In genomic region chr14:78699634-78700033, GRCm38 (mm10) we compare ENCODE assay signal across 21 mouse cellular contexts. TPM values are rescaled to one million over a fixed set of nuclear protein-coding genes. Genes with fewer than 3 reads are reported as not detected.
DNase-seq lines count a peak whose midpoint lies in the region; ATAC-seq and TF ChIP-seq lines count a peak whose summit lies in the region.
"Had no signal": no experiment of that assay in that cellular context is flagged by ENCODE, and none has a peak within 500 bp of the region (broad histone marks: within the 10 kb centered on the region; RNA-seq: fewer than 3 reads in every experiment).

No protein-coding gene starts in this region.

- H3K36me3 ChIP-seq in heart, embryonic 11.5 days (ENCODE audit: control insufficient read depth, insufficient read depth, low read length) = no peaks in the 10 kb centered on the region
- H3K36me3 ChIP-seq in midbrain, embryonic 11.5 days (ENCODE audit: control insufficient read depth, insufficient read depth, low read length) = no peaks in the 10 kb centered on the region
- H3K36me3 ChIP-seq in midbrain, embryonic 14.5 days (ENCODE audit: control insufficient read depth, insufficient read depth, low read length) = no peaks in the 10 kb centered on the region
- no peaks in the 10 kb centered on the region for H3K36me3 ChIP-seq in stomach, embryonic 14.5 days (ENCODE audit: control insufficient read depth, insufficient read depth, low read length)
- no peaks in the 10 kb centered on the region for H3K36me3 ChIP-seq in stomach, postnatal 0 days (ENCODE audit: control insufficient read depth, insufficient read depth, low read length)
- H3K36me3 ChIP-seq in stomach, embryonic 16.5 days (ENCODE audit: control insufficient read depth, insufficient read depth, low read length) = no peaks in the 10 kb centered on the region
- H3K36me3 ChIP-seq: embryonic facial prominence, embryonic 10.5 days; embryonic facial prominence, embryonic 12.5 days; forebrain, embryonic 15.5 days; G1E had no signal

- H3K9ac ChIP-seq in heart, embryonic 11.5 days (ENCODE audit: low read depth, low read length) = no peak overlapping the region
- H3K9ac ChIP-seq in midbrain, embryonic 11.5 days (ENCODE audit: low read length) = no peak overlapping the region
- no peak overlapping the region for H3K9ac ChIP-seq in midbrain, embryonic 14.5 days (replicated peaks; ENCODE audit: low read length)
- H3K9ac ChIP-seq in stomach, embryonic 14.5 days (replicated peaks; ENCODE audit: low read depth, low read length) = no peak overlapping the region
- no peak overlapping the region for H3K9ac ChIP-seq in stomach, postnatal 0 days (ENCODE audit: low read length)
- H3K9ac ChIP-seq in stomach, embryonic 16.5 days (ENCODE audit: low read length) = no peak overlapping the region
- H3K9ac ChIP-seq: embryonic facial prominence, embryonic 12.5 days; forebrain, embryonic 13.5 days; forebrain, embryonic 15.5 days had no signal

- no peaks in the 10 kb centered on the region for H3K4me1 ChIP-seq in heart, embryonic 11.5 days (ENCODE audit: control insufficient read depth, insufficient read depth, low read length)
- H3K4me1 ChIP-seq in midbrain, embryonic 11.5 days (ENCODE audit: control insufficient read depth, insufficient read depth, low read length) = no peaks in the 10 kb centered on the region
- 0 out of 2 replicates have a peak, but pooled peaks cover 4% of the 10 kb centered on the region for H3K4me1 ChIP-seq in midbrain, embryonic 14.5 days (ENCODE audit: control insufficient read depth, insufficient read depth, low read length)
- H3K4me1 ChIP-seq in stomach, embryonic 14.5 days (ENCODE audit: control insufficient read depth, insufficient read depth, low read length) = peaks cover 17% of the 10 kb centered on the region
- H3K4me1 ChIP-seq in stomach, postnatal 0 days (replicated peaks; ENCODE audit: control insufficient read depth, insufficient read depth) = 0 out of 2 replicates have a peak, but pooled peaks cover 2% of the 10 kb centered on the region
- peaks cover 19% of the 10 kb centered on the region for H3K4me1 ChIP-seq in stomach, embryonic 16.5 days (ENCODE audit: control insufficient read depth, insufficient read depth, low read length)
- H3K4me1 ChIP-seq: forebrain, embryonic 13.5 days had no signal

- WGBS in heart, embryonic 11.5 days (ENCODE audit: insufficient replicate concordance) = 81% methylated on average over 3 of the region's 3 CpGs
- 84% methylated on average over 3 of the region's 3 CpGs for WGBS in midbrain, embryonic 11.5 days
- 77% methylated on average over 3 of the region's 3 CpGs for WGBS in midbrain, embryonic 14.5 days
- 44% methylated on average over 3 of the region's 3 CpGs for WGBS in stomach, embryonic 14.5 days
- 54% methylated on average over 3 of the region's 3 CpGs for WGBS in stomach, postnatal 0 days
- WGBS in stomach, embryonic 16.5 days = 56% methylated on average over 3 of the region's 3 CpGs

- H3K4me3 ChIP-seq in heart, embryonic 11.5 days (ENCODE audit: low read depth, low read length) = no peak overlapping the region
- no peak overlapping the region for H3K4me3 ChIP-seq in midbrain, embryonic 11.5 days (ENCODE audit: low read depth, low read length)
- no peak overlapping the region for H3K4me3 ChIP-seq in midbrain, embryonic 14.5 days (replicated peaks; ENCODE audit: low read depth, low read length)
- no peak overlapping the region for H3K4me3 ChIP-seq in stomach, embryonic 14.5 days (ENCODE audit: low read depth, low read length)
- no peak overlapping the region for H3K4me3 ChIP-seq in stomach, postnatal 0 days (ENCODE audit: low read depth, low read length)
- H3K4me3 ChIP-seq in stomach, embryonic 16.5 days (replicated peaks; ENCODE audit: low read length) = no peak overlapping the region
- H3K4me3 ChIP-seq: embryonic facial prominence, embryonic 10.5 days; embryonic facial prominence, embryonic 12.5 days; forebrain, embryonic 13.5 days; forebrain, embryonic 15.5 days had no signal

- DNase-seq in heart, adult 11 months = peak; percentile 46
- DNase-seq in midbrain, embryonic 11.5 days (ENCODE audit: low spot score, missing footprints) = peak; percentile 77
- no peak for DNase-seq in midbrain, embryonic 14.5 days
- no peak for DNase-seq in stomach, postnatal 0 days (ENCODE audit: low spot score)
- DNase-seq in kidney, adult 11 months = no peak
- DNase-seq: adrenal gland, adult 2 months; adrenal gland, postnatal 10 days; adrenal gland, postnatal 25 days; B cell, adult 2 months; cerebellum, adult 11-12 months; cerebellum, adult 2 months; cerebellum, adult 9-10 months had no signal

- no peak overlapping the region for H3K4me2 ChIP-seq in heart, embryonic 11.5 days
- H3K4me2 ChIP-seq in midbrain, embryonic 11.5 days = no peak overlapping the region
- H3K4me2 ChIP-seq in midbrain, embryonic 14.5 days (ENCODE audit: low read length) = no peak overlapping the region
- no peak overlapping the region for H3K4me2 ChIP-seq in stomach, embryonic 14.5 days (replicated peaks; ENCODE audit: low read depth, low read length)
- H3K4me2 ChIP-seq in stomach, postnatal 0 days (replicated peaks; ENCODE audit: low read depth) = no peak overlapping the region
- H3K4me2 ChIP-seq in stomach, embryonic 16.5 days (ENCODE audit: low read depth, low read length) = no peak overlapping the region
- H3K4me2 ChIP-seq: embryonic facial prominence, embryonic 12.5 days; forebrain, embryonic 13.5 days; forebrain, embryonic 15.5 days had no signal

- no peak for ATAC-seq in heart, embryonic 11.5 days (replicated peaks; ENCODE audit: insufficient number of reproducible peaks, low FRiP score, low TSS enrichment)
- ATAC-seq in midbrain, embryonic 11.5 days (ENCODE audit: low FRiP score) = no peak
- ATAC-seq in midbrain, embryonic 14.5 days (ENCODE audit: low FRiP score, low TSS enrichment) = no peak
- no peak for ATAC-seq in stomach, embryonic 14.5 days (ENCODE audit: insufficient number of reproducible peaks, insufficient read depth, low FRiP score, low read depth)
- ATAC-seq in stomach, postnatal 0 days (ENCODE audit: low FRiP score, low TSS enrichment) = no peak
- peak; percentile 64; the same call in 1 of the 2 replicates for ATAC-seq in stomach, embryonic 16.5 days (ENCODE audit: insufficient read depth, low FRiP score)
- ATAC-seq: forebrain, embryonic 13.5 days; forebrain, embryonic 15.5 days had no signal

- no peak for TF ChIP-seq EP300 in stomach, postnatal 0 days (optimal IDR thresholded peaks at IDR 0.05)

- H3K27ac ChIP-seq in heart, embryonic 11.5 days (ENCODE audit: low read depth, low read length) = no peak overlapping the region
- no peak overlapping the region for H3K27ac ChIP-seq in midbrain, embryonic 11.5 days (ENCODE audit: low read depth, low read length)
- H3K27ac ChIP-seq in midbrain, embryonic 14.5 days (replicated peaks; ENCODE audit: low read depth, low read length) = no peak overlapping the region
- 0 out of 2 replicates have a peak overlapping the region, but pooled peaks have one; percentile 10 for H3K27ac ChIP-seq in stomach, embryonic 14.5 days (ENCODE audit: low read length)
- no peak overlapping the region for H3K27ac ChIP-seq in stomach, postnatal 0 days (replicated peaks)
- peak overlapping the region; percentile 43; the same call in 1 of the 2 replicates for H3K27ac ChIP-seq in stomach, embryonic 16.5 days (ENCODE audit: low read length)
- H3K27ac ChIP-seq: embryonic facial prominence, embryonic 10.5 days; embryonic facial prominence, embryonic 12.5 days; forebrain, embryonic 13.5 days; forebrain, embryonic 15.5 days had no signal

- H3K9me3 ChIP-seq in heart, embryonic 11.5 days (replicated peaks; ENCODE audit: control insufficient read depth, low read length) = no peaks in the 10 kb centered on the region
- H3K9me3 ChIP-seq in midbrain, embryonic 11.5 days (ENCODE audit: control insufficient read depth, low read length) = no peaks in the 10 kb centered on the region
- H3K9me3 ChIP-seq in midbrain, embryonic 14.5 days (ENCODE audit: control insufficient read depth, low read length) = no peaks in the 10 kb centered on the region
- no peaks in the 10 kb centered on the region for H3K9me3 ChIP-seq in stomach, embryonic 14.5 days (ENCODE audit: control insufficient read depth, low read depth, low read length)
- no peaks in the 10 kb centered on the region for H3K9me3 ChIP-seq in stomach, postnatal 0 days (ENCODE audit: control insufficient read depth, low read length)
- no peaks in the 10 kb centered on the region for H3K9me3 ChIP-seq in stomach, embryonic 16.5 days (replicated peaks; ENCODE audit: control insufficient read depth, low read length)
- H3K9me3 ChIP-seq: embryonic facial prominence, embryonic 12.5 days; forebrain, embryonic 13.5 days; forebrain, embryonic 15.5 days; G1E had no signal

- no peak for TF ChIP-seq CTCF in stomach, postnatal 0 days (IDR thresholded peaks at IDR 0.05; ENCODE audit: low read depth)

- H3K27me3 ChIP-seq in heart, embryonic 11.5 days (ENCODE audit: control insufficient read depth, insufficient read depth, low read length) = no peaks in the 10 kb centered on the region
- H3K27me3 ChIP-seq in midbrain, embryonic 11.5 days (ENCODE audit: control insufficient read depth, insufficient read depth, low read length) = no peaks in the 10 kb centered on the region
- no peaks in the 10 kb centered on the region for H3K27me3 ChIP-seq in midbrain, embryonic 14.5 days (ENCODE audit: control insufficient read depth, insufficient read depth, low read length)
- no peaks in the 10 kb centered on the region for H3K27me3 ChIP-seq in stomach, embryonic 14.5 days (ENCODE audit: control insufficient read depth, insufficient read depth, low read length)
- H3K27me3 ChIP-seq in stomach, postnatal 0 days (ENCODE audit: control insufficient read depth, insufficient read depth, low read length) = no peaks in the 10 kb centered on the region
- H3K27me3 ChIP-seq in stomach, embryonic 16.5 days (ENCODE audit: control insufficient read depth, insufficient read depth, low read length) = no peaks in the 10 kb centered on the region
- H3K27me3 ChIP-seq: CH12.LX; embryonic facial prominence, embryonic 12.5 days; forebrain, embryonic 13.5 days; forebrain, embryonic 15.5 days had no signal

RNA-seq across cellular contexts. Expression of gene Dgkh, which starts 32.9 kb away (rescaled TPM):
- 2.1 and 2.9 TPM in 2 replicates for polyA plus RNA-seq in heart, embryonic 11.5 days (2014; fragmentation: Nextera tagmentation; extraction: Ambion mirVana)
- 1.7 and 1.8 TPM in 2 replicates for polyA plus RNA-seq in midbrain, embryonic 11.5 days (2014; fragmentation: Nextera tagmentation; extraction: Ambion mirVana)
- 2.9 and 3.1 TPM in 2 replicates for polyA plus RNA-seq in midbrain, embryonic 14.5 days (2014; fragmentation: Nextera tagmentation; extraction: Ambion mirVana)
- polyA plus RNA-seq in stomach, embryonic 14.5 days (2014; fragmentation: Nextera tagmentation; extraction: Ambion mirVana) = 2.7 and 3.0 TPM in 2 replicates
- polyA plus RNA-seq in stomach, postnatal 0 days (2015; fragmentation: Nextera tagmentation; extraction: Ambion mirVana) = 0.76 and 0.86 TPM in 2 replicates
- 1.5 TPM in 2 replicates for polyA plus RNA-seq in stomach, embryonic 16.5 days (2015; fragmentation: Nextera tagmentation; extraction: Ambion mirVana)
- polyA plus RNA-seq: G1E had no signal

Comparison
In these comparisons a context has a peak if more than half of its experiments do, and no peak if none do; other contexts are left out.
1. DNase-seq: peak in heart, adult 11 months (single experiment) and midbrain, embryonic 11.5 days (single experiment); none in midbrain, embryonic 14.5 days (single experiment), stomach, postnatal 0 days (single experiment) and kidney, adult 11 months (single experiment).
2. H3K27ac ChIP-seq: peak in stomach, embryonic 14.5 days (single experiment) and stomach, embryonic 16.5 days (single experiment); none in heart, embryonic 11.5 days (single experiment), midbrain, embryonic 11.5 days (single experiment), midbrain, embryonic 14.5 days (single experiment) and stomach, postnatal 0 days (single experiment).